Mouse (Mus musculus): ENCODE data around the gene P2rx7. TPM values are rescaled to one million over a fixed set of nuclear protein-coding genes. Genes with fewer than 3 reads are reported as not detected.
"Not testable (repeated sequence)": the region's sequence is repeated elsewhere in the genome, so short reads cannot be mapped to it uniquely, and the experiment has no call there.

The P2rx7 gene
- total RNA-seq, 1 experiment from 2014 or later, result 3.6 TPM

DNA sequence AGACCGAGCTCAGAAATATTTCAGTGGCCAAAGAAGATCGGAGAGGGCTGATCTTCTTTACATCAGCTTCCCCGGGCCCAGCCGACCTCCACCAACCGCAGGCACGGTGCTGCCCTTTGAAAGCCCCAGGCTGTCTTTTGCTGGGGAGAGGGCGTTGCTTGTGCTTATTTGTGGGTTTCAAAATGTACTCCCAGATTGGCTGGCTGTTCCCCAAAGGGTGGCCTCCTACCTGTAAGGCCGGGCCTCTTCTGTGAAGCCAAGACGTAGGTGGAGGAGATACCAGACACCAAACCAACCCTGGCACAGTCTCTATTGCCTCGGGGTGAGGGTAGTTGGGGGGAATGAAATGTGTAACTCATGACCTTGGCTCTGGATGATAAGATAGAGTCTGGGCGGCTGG lies 2.3 kb downstream of the P2rx7 start:
- no peak for DNase-seq

DNA sequence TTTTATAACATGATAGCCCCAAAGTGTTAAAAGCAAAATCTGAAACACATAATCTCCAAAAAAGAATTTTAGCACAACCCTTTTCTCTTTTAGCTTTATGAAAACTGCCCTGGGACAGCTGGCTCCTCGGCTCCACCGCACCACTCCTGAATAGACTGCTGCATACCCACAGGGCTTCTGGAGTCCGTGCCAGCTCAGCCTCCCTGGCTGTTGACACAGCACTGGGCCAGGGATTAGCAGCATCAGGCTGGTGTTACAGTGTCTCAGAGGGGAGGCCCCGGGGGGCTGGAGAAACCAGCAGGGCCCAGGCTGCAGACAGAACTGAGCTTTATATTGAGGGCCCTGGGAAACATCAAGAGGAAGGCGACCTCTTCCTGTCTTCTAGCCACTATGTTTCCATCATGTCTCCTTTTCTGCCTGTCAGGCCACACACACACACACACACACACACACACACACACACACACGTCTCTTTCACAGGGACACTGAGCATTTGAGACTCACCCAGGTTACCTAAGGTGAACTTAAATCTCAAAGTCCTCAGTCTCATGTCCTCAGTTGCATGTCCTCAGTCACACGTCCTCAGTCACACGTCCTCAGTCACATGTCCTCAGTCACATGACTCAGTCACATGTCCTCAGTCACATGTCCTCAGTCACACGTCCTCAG lies 3.7 kb downstream of the P2rx7 start:
- no peak for DNase-seq

DNA sequence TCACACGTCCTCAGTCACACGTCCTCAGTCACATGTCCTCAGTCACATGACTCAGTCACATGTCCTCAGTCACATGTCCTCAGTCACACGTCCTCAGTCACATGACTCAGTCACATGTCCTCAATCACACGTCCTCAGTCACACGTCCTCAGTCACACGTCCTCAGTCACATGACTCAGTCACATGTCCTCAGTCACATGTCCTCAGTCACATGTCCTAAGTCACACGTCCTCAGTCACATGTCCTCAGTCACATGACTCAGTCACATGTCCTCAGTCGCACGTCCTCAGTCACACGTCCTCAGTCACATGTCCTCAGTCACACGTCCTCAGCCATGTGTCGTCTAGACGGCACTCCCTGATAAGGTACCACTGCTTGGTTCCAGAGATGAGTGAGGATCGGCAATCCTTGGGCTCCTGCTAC lies 4.3 kb downstream of the P2rx7 start:
- not testable (repeated sequence) for DNase-seq

DNA sequence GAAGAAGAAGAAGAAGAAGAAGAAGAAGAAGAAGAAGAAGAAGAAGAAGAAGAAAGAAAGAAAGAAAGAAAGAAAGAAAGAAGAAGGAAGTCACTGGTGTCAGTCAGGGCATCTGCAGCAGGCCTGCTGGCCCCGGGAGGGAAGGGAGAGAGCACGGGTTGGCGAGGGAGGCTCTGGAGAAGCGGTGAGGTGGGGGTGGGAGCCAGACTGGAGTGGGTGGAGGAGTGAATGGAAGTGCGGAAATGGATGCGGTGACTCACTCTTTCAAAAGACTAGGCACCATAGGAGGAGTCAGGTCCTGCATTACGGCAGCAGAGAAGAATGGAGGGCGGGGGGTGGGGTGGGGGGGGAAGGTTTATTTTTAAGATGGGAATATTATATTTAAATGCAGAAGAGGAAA lies 5.6 kb downstream of the P2rx7 start:
- DNase-seq, result peak; percentile 24

- no peak for DNase-seq
Measured at GRCm38 (mm10) chr5:122650100-122650499, 6.4 kb downstream of the P2rx7 start.

- peak; percentile 27 for DNase-seq
Measured at GRCm38 (mm10) chr5:122652506-122652905, 8.8 kb downstream of the P2rx7 start.

GRCm38 (mm10) chr5:122653112-122653445 lies 9.4 kb downstream of the P2rx7 start:
- DNase-seq, result no peak

DNA sequence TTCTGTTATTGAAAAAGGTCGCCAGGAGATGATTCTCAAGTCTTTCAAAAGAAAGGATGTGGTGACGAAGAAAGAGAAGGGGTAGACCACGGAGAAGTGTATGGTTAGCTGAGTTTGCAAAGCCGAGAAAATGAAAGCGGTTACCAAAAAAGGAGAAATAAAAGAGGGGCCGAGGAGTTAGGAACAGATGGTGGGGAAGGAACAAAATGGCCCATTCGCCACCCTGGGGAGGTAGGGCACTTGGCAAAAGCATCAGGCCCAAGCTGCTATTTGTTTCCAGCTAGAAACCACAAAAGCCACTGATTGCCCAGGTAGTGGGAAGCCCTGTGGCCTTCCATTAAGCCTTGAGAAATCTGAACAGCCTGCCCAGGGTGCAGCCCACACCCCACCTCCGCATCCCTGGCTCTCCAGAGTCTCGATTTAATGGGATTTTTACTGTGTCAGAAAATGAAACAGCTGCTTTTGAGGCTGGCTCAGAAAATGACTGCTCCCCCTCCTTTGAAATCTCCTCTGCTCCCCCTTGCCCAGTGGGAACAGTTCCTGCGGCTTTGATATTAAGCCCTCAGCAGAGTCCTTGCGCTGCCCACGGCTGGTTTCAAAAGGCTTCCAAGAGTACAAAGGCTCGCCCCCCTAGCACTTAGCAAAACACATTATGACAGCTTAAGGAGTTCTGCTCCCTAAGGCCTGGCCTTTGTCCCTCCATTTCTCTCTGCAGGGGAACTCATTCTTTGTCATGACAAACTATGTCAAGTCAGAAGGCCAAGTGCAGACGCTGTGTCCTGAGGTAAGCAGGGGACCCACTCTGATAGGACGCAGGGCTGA lies 9.9 kb downstream of the P2rx7 start:
- no peak for DNase-seq

- DNase-seq, result no peak
Measured at GRCm38 (mm10) chr5:122654268-122654573, 10.5 kb downstream of the P2rx7 start.

- no peak for DNase-seq
Measured at GRCm38 (mm10) chr5:122656808-122657207, 13.1 kb downstream of the P2rx7 start.

GRCm38 (mm10) chr5:122662501-122662900 lies 18.8 kb downstream of the P2rx7 start:
- DNase-seq, result no peak

DNA sequence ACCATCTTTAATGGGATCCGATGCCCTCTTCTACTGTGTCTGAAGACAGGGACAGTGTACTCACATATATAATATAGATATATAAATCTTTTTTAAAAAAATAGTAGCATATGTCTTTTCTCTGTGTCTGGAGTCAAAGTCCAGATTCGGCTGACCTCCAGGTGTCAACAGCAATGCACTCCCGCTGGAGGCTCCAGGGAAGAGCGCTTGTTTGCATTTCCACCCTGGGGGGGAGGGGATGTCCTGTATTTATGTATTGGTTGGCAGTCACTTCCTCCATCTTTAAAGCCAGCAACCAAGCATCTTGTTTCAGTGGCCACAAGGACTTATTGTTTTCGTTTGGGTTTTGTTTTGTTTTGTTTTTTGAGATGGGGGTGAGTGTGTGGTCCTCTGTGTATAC lies 21.3 kb downstream of the P2rx7 start:
- no peak for DNase-seq

- no peak for DNase-seq
Measured at GRCm38 (mm10) chr5:122668981-122669897, 25.5 kb downstream of the P2rx7 start.

DNA sequence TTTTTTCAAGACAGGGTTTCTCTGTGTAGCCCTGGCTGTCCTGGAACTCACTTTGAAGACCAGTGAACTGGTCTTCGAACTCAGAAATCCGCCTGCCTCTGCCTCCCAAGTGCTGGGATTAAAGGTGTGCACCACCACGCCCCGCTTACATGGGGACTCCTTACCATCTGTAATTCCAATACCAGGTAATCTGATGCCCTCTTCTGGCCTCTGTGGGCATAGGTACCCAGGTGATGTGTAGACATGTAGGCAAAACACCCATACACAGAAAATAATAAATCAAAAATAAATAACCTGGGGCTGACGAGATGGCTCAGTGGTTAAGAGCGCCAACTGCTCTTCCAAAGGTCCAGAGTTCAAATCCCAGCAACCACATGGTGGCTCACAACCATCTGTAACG lies 27.9 kb downstream of the P2rx7 start:
- not testable (repeated sequence) for DNase-seq

DNA sequence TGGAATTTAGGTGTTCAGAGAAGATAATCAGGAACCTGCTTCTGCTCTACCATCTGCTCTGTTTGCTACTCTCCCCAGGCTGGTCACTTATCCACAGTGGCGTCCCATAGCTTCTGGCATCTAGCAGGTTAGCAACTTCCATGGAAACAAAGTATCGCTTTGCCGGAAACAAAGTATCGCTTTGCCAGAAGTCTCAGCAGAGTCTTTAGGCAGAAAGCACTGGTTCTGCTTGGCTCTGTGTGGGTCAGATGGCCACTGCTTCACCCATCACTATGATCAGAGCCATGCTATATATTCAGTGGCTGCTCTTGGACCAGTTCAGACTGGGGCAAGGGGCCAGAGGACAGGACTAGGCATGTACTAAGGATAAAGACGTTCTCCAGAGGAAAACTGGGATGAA lies 28.6 kb downstream of the P2rx7 start:
- no peak for DNase-seq

GRCm38 (mm10) chr5:122676002-122676401 lies 32.3 kb downstream of the P2rx7 start:
- DNase-seq, result no peak

DNA sequence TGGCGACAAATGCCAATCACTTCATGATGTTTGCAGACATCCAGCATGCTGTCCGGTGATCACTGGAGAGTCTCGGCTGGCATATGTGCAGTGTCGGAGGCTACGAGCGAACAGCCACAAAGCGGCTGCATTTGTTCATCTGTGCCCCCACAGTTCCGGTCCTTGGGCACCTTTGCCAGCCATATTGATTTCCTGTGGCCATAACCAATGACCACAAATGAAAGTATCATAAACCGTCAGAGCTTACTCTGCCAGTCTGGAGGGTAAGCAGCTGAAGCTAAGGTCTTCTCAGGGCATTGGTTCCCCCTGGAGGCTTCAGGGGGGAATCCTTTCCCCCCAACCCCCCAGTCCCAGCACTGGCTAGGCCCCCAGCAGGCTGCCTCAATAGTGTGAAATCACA lies 34.3 kb downstream of the P2rx7 start:
- DNase-seq, result no peak

DNA sequence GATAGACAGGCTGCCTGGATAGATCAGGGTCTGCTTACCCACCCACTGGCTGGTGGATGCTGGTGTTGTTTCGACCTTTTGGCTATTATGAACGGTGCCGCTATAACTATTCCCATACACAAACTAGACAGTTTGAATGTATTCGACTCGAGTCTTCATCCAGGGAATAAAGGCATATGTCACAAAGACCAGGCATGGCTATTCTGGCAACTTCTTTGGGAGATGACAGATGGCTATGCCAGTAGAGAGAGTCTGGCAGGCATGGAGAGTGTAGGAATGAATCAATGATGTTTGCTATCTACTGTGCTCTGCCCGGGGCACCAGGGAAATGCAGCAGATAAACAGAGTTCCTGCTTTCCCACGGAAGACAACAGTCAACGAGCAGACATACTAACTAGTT lies 36.2 kb downstream of the P2rx7 start:
- DNase-seq, result no peak

DNA sequence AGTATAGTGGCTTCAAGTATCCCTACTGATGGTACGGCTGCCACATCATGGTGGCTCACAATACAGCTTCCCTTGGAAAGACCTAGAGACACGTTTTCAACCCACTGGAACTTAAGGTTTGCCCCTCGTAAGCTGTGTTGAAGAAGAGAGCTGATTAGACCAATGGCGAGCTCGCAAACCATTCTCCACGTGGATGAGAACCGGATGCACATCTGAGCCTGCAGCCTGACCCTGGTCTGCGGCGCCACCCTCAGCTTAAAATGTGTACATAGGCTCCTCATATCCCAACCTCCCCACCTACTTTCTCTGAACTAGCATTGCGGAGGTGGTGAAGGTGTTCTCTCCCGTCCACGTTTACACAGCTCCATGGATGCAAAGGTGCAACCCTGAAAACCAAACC lies 37.6 kb downstream of the P2rx7 start:
- no peak for DNase-seq

DNA sequence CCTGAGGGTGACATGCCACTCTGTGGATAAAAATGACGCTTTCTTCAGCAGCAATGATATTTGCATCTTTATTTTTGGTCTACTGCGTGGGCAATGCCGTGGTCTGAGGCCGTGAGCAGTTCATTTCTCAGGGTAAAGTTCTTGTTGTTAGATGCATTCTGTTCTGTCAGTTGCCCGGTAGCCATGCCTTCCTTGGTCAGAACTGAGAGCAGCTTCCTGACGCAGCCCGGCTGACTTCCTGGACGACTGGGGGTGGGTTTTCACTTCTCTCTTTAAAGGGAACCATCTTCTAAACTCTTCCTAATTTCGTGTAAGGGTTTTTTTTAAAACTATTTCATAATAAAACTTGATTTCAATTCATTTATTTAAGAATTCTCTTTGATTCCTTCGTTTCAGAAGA lies 40.2 kb downstream of the P2rx7 start:
- no peak for DNase-seq

GRCm38 (mm10) chr5:122687391-122687790 lies 43.7 kb downstream of the P2rx7 start:
- no peak for DNase-seq

GRCm38 (mm10) chr5:122689153-122689552 lies 45.4 kb downstream of the P2rx7 start:
- no peak for DNase-seq

DNA sequence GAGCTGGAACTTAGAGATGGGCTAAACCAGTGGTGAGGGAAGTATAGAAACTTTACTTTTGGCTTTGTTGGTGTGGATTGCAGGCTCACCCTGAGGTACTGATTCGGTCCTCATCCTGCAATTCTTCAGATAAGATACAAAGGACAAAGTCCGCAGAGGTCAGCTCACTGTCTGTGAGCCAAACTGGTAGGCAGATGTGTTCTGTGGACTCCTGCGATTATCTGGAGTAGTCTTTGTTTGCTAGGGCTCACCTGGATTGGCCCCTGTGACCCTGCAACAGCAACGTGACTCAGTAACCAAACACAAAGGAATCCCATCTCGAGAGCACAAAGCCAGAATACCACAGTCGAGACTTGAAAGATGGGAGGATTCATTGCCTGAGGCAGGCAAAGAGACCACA lies 46.8 kb downstream of the P2rx7 start:
- no peak for DNase-seq
